Mouse (Mus musculus) megakaryocyte-erythroid progenitor cell, adult 5-6 weeks (primary cell): ENCODE measurements around the gene Atxn1. TPM values are rescaled to one million over a fixed set of nuclear protein-coding genes. Genes with fewer than 3 reads are reported as not detected.

ENCODE experiments used
- ATAC-seq: replicated peaks from 2 replicates; pipeline ENCODE4 v1.8.0; 2016; ENCODE audit warnings: mild to moderate bottlenecking, inconsistent platforms; ENCODE audit not compliant: severe bottlenecking, poor library complexity, low FRiP score, low TSS enrichment
- total RNA-seq, 2 experiments: library from RNA; stranded (forward) in 1 of 2; stranded (reverse) in 1 of 2; fragments of 200-1000, 215-1000 nt in 1 of 2; fragments of >200 nt in 1 of 2; fragmentation: Nextera tagmentation in 1 of 2; gene quantifications; 2 replicates each; pipeline ENCODE4 v1.2.3; 2014 to 2017

Gene Atxn1
- total RNA-seq, 2 experiments from 2014 or later, result 6.3 to 23.3 TPM

- no peak for ATAC-seq
Observed at GRCm38 (mm10) chr13:45806600-45807525, 157.9 kb downstream of the Atxn1 start.

DNA sequence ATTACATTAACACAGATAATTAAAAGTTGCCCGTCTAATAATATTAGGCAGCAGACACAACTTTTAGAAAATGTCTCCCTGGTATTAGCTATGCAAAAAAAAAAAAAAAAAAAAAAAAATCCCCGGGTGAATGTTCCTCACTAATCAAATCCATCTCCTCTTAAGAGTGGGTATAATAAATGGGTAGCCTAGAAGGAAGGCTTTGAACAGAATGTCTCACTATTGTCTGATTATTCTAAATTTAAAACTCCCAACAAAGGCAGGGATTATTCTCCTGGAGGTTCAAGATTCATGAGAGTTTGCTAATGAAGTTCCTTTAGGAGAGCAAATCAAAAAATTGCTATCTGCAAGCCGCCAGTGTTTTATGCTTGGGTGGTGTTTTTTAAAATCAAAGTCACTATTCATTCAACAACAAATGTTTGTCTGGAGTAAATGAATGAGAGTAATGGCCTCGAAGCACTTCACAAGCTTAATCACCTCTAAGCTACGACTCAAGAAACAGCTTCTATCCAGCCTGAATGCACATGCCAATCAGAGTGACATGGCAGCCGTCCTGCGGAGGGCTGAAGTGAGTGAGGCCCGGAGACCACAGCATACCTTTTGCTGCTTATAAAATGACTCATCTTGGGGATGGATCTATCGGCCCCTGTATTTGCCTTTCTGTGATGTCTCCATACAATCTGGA, 158.8 kb downstream of the Atxn1 start:
- no peak for ATAC-seq

GRCm38 (mm10) chr13:45802620-45803410, 162.0 kb downstream of the Atxn1 start:
- ATAC-seq, result no peak

- no peak for ATAC-seq
Observed at GRCm38 (mm10) chr13:45798248-45798647, 166.6 kb downstream of the Atxn1 start.

DNA sequence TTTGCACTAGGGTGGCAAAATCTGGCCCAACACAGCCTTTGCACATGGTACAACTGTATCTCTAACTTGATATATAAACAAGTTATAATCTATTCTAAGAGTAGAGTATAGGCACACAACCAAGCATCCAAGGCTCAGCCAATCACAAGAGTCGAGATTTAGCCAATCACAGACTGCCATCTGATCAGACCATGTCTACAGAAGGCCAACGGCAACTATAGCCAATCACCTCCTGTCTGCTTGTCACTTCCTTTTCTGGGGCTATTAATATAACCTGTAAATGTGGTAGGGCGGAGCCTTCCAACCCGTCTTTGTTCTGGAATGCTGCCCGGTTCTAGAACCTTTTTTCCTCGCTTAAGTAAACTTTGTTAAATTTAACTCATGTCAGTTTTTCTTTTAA, 167.1 kb downstream of the Atxn1 start:
- ATAC-seq, result peak; percentile 44; the same call in 1 of the 2 replicates

DNA sequence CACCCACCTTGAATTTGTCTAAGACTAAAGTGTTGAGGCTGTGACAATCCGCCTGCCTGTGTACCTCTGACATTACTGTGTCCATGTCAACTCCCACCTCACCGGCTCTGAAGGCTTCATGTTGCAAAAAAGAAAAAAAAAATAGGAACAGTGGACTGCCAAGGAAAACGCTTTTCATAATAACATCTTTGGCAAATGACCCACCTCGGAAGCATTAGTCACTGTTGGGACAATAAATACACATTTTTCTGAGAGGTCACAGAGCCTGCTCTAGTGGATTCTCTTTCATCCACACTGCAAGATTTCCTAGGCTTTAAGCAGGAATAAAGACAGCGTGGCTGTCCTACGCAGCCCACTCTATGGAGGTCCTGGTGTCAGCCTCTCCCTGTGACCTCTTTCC, 168.5 kb downstream of the Atxn1 start:
- no peak for ATAC-seq

DNA sequence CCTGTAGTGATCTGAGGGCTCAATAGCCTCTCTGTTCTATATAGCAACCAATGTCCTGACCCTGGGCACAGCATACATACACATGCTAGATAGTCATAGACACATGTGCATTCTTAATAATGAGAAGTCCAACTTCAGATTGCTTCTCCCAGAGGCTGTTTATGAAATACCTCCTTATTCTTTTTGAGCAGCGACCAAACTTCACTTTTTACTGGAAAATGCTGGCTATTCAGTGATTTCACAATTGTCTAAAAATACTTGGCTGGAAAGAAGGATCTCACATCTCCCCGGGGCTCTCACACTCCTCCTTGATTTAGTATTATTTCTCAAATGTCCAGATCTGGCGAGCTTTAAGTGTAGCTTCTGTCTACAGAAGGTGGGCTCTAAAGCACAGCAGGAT, 171.0 kb downstream of the Atxn1 start:
- ATAC-seq, result no peak

DNA sequence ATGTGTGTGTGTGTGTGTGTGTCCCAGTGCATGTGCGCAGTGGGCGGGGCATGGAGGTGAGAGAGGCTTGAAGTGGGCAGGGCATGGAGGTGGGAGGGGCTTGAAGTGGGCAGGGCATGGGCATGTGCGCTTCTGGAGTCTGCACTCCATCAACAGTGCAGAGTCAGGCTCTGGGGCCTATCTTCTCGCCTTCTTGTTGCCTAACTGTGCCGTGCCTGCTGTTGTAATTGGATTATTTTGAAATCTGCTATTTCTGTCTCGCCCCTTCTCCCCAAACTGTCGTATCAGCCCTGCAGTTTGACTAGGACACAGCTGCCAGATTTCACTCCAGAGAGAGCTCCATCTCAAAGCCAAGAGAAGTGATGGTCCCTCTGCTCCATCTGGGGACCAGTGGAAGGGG, 178.4 kb downstream of the Atxn1 start:
- ATAC-seq, result 0 out of 2 replicates have a peak, but pooled peaks have one; percentile 30

GRCm38 (mm10) chr13:45783681-45784080, 181.1 kb downstream of the Atxn1 start:
- ATAC-seq, result no peak

GRCm38 (mm10) chr13:45778750-45779149, 186.1 kb downstream of the Atxn1 start:
- no peak for ATAC-seq

- ATAC-seq, result no peak
Observed at GRCm38 (mm10) chr13:45778171-45778570, 186.6 kb downstream of the Atxn1 start.

- ATAC-seq, result no peak
Observed at GRCm38 (mm10) chr13:45775516-45775915, 189.3 kb downstream of the Atxn1 start.

DNA sequence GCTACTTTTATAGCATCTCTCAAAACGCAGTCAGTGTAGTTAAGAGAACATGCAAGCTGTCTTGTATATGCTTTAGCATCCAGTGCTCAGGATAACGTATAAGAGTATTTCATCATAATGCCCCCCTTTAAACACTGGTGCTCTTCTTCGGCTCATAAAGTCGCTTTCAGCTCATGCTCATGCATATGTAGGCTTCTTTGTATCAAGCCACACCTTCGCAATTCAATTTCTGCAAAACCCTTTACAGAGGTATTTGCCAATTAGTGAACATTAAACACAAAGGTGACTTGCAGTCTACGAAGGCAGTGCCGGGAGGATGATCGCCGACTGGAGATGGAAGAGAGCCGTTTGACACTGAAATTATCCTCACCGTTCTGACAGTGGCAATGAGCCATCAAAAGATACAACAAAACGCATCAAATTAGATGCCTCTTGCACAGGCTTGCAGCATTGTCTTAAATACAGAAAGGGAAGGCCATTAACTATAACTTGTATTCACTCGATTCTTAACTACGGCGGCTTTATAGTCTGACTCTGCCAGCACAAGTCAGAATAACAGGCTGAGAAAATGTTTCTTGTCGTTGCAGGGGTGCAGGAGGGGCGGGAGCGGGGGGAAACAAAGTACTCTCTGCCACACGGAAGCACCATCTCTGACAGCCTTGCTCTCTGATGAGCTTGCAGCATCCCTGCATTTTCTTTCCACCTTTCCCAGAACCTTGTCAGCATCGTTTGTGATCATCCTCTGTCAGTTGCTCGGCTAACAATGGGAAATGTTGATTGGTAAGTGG, 191.2 kb downstream of the Atxn1 start:
- no peak for ATAC-seq

- ATAC-seq, result no peak
Observed at GRCm38 (mm10) chr13:45769757-45770156, 195.1 kb downstream of the Atxn1 start.

DNA sequence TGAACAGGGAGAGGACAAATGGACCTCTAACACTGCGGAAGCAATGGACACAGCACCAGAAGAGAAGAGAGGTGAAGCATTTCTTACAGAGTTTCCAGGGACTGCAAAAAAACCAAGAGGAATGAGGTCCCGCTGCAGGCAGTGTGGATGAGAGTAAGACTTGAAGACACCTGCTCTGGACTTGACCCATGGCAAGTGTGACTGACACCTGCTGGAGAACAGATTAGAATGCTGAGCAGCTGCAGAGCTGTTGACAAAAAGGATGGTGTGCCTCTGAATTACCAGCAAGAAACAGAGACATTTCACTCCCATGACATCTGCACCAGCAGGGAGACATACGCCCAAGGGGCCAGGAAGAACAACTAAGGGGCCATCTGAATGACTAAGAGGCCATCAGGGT, 196.6 kb downstream of the Atxn1 start:
- no peak for ATAC-seq

GRCm38 (mm10) chr13:45764354-45764753, 200.5 kb downstream of the Atxn1 start:
- no peak for ATAC-seq

- no peak for ATAC-seq
Observed at GRCm38 (mm10) chr13:45762278-45762677, 202.5 kb downstream of the Atxn1 start.

GRCm38 (mm10) chr13:45754483-45754882, 210.3 kb downstream of the Atxn1 start:
- ATAC-seq, result no peak

GRCm38 (mm10) chr13:45752498-45752897, 212.3 kb downstream of the Atxn1 start:
- no peak for ATAC-seq
